Mouse (Mus musculus): ENCODE measurements around the gene Casq2.
A peak's percentile ranks its signal among the peaks of the same experiment; 100 is the strongest.

Gene Casq2

GRCm38 (mm10) chr3:102086283-102086682 is at the start of gene Casq2:
Gene Casq2, plus strand, starts transcription at chr3:102086415.
- no peak for DNase-seq (ENCODE audit: extremely low read depth, low read depth)

GRCm38 (mm10) chr3:102037806-102038205 is 48.4 kb upstream of the Casq2 start:
- no peak for DNase-seq (ENCODE audit: extremely low read depth, low read depth)

- no peak for DNase-seq (ENCODE audit: extremely low read depth, low read depth)
Measured at GRCm38 (mm10) chr3:102038608-102039007, 47.6 kb upstream of the Casq2 start.

GRCm38 (mm10) chr3:102041632-102042031 is 44.6 kb upstream of the Casq2 start:
- no peak for DNase-seq (ENCODE audit: extremely low read depth, low read depth)

GRCm38 (mm10) chr3:102045071-102045470 is 41.1 kb upstream of the Casq2 start:
- DNase-seq (ENCODE audit: extremely low read depth, low read depth) = no peak

- no peak for DNase-seq (ENCODE audit: extremely low read depth, low read depth)
Measured at GRCm38 (mm10) chr3:102047532-102047931, 38.7 kb upstream of the Casq2 start.

GRCm38 (mm10) chr3:102049207-102050104 is 36.8 kb upstream of the Casq2 start:
- DNase-seq (ENCODE audit: extremely low read depth, low read depth) = no peak

GRCm38 (mm10) chr3:102052036-102052435 is 34.2 kb upstream of the Casq2 start:
- DNase-seq (ENCODE audit: extremely low read depth, low read depth) = no peak

- no peak for DNase-seq (ENCODE audit: extremely low read depth, low read depth)
Measured at GRCm38 (mm10) chr3:102053293-102053692, 32.9 kb upstream of the Casq2 start.

- DNase-seq (ENCODE audit: extremely low read depth, low read depth) = no peak
Measured at GRCm38 (mm10) chr3:102055878-102056277, 30.3 kb upstream of the Casq2 start.

- no peak for DNase-seq (ENCODE audit: extremely low read depth, low read depth)
Measured at GRCm38 (mm10) chr3:102060065-102060464, 26.1 kb upstream of the Casq2 start.

GRCm38 (mm10) chr3:102061923-102062670 is 24.1 kb upstream of the Casq2 start:
- peak; percentile 5 for DNase-seq (ENCODE audit: extremely low read depth, low read depth)

- no peak for DNase-seq (ENCODE audit: extremely low read depth, low read depth)
Measured at GRCm38 (mm10) chr3:102062671-102063010, 23.6 kb upstream of the Casq2 start.

- no peak for DNase-seq (ENCODE audit: extremely low read depth, low read depth)
Measured at GRCm38 (mm10) chr3:102063273-102064120, 22.7 kb upstream of the Casq2 start.

GRCm38 (mm10) chr3:102064566-102064965 is 21.6 kb upstream of the Casq2 start:
- DNase-seq (ENCODE audit: extremely low read depth, low read depth) = no peak

GRCm38 (mm10) chr3:102067306-102067705 is 18.9 kb upstream of the Casq2 start:
- DNase-seq (ENCODE audit: extremely low read depth, low read depth) = no peak

GRCm38 (mm10) chr3:102067861-102068260 is 18.4 kb upstream of the Casq2 start:
- DNase-seq (ENCODE audit: extremely low read depth, low read depth) = no peak

GRCm38 (mm10) chr3:102069260-102069659 is 17.0 kb upstream of the Casq2 start:
- no peak for DNase-seq (ENCODE audit: extremely low read depth, low read depth)

- DNase-seq (ENCODE audit: extremely low read depth, low read depth) = no peak
Measured at GRCm38 (mm10) chr3:102069686-102070085, 16.5 kb upstream of the Casq2 start.

GRCm38 (mm10) chr3:102070360-102070759 is 15.9 kb upstream of the Casq2 start:
- DNase-seq (ENCODE audit: extremely low read depth, low read depth) = no peak

- no peak for DNase-seq (ENCODE audit: extremely low read depth, low read depth)
Measured at GRCm38 (mm10) chr3:102071016-102071415, 15.2 kb upstream of the Casq2 start.

- DNase-seq (ENCODE audit: extremely low read depth, low read depth) = no peak
Measured at GRCm38 (mm10) chr3:102079413-102079812, 6.8 kb upstream of the Casq2 start.

Data from MEL-GATA-1-ER (cell line).